Mouse (Mus musculus): ENCODE data around the gene Ttll3. TPM values are rescaled to one million over a fixed set of nuclear protein-coding genes. Genes with fewer than 3 reads are reported as not detected.
A peak's percentile ranks its signal among the peaks of the same experiment; 100 is the strongest.

Ttll3 gene
- polyA plus RNA-seq (2017; shearing (Covaris generic)), result 10 to 100 TPM in 2 of 3 experiments, 1 to 10 TPM in 1; 6.6 to 18.5 (median 16.4) TPM

GRCm38 (mm10) chr6:113388960-113389359 is at the start of gene Ttll3:
TSS of gene Ttll3 (plus strand) at chr6:113389260.
- no peak for ATAC-seq

- ATAC-seq, result no peak
Observed at GRCm38 (mm10) chr6:113341574-113341973, 47.5 kb upstream of the Ttll3 start.

- no peak for ATAC-seq
Observed at GRCm38 (mm10) chr6:113342297-113342696, 46.8 kb upstream of the Ttll3 start.

GRCm38 (mm10) chr6:113343177-113344092 is 45.6 kb upstream of the Ttll3 start, which contains the start of gene Camk1:
TSS of gene Camk1 (minus strand) at chr6:113343984.
- peak; percentile 50 for ATAC-seq

GRCm38 (mm10) chr6:113344321-113344720 is 44.7 kb upstream of the Ttll3 start:
- no peak for ATAC-seq

GRCm38 (mm10) chr6:113346897-113347296 is 42.2 kb upstream of the Ttll3 start:
- no peak for ATAC-seq

GRCm38 (mm10) chr6:113350538-113350937 is 38.5 kb upstream of the Ttll3 start:
- no peak for ATAC-seq

GRCm38 (mm10) chr6:113351161-113351560 is 37.9 kb upstream of the Ttll3 start:
- ATAC-seq, result no peak

GRCm38 (mm10) chr6:113351653-113352052 is 37.4 kb upstream of the Ttll3 start:
- no peak for ATAC-seq

- ATAC-seq, result no peak
Observed at GRCm38 (mm10) chr6:113352820-113353219, 36.2 kb upstream of the Ttll3 start.

- no peak for ATAC-seq
Observed at GRCm38 (mm10) chr6:113353696-113354095, 35.4 kb upstream of the Ttll3 start.

- ATAC-seq, result no peak
Observed at GRCm38 (mm10) chr6:113361476-113361875, 27.6 kb upstream of the Ttll3 start.

GRCm38 (mm10) chr6:113362241-113362640 is 26.8 kb upstream of the Ttll3 start:
- no peak for ATAC-seq

GRCm38 (mm10) chr6:113364518-113365135 is 24.4 kb upstream of the Ttll3 start:
- ATAC-seq, result no peak

GRCm38 (mm10) chr6:113366639-113367038 is 22.4 kb upstream of the Ttll3 start:
- no peak for ATAC-seq

GRCm38 (mm10) chr6:113367574-113367973 is 21.5 kb upstream of the Ttll3 start:
- ATAC-seq, result no peak

- no peak for ATAC-seq
Observed at GRCm38 (mm10) chr6:113368124-113368523, 20.9 kb upstream of the Ttll3 start.

GRCm38 (mm10) chr6:113368577-113368976 is 20.5 kb upstream of the Ttll3 start:
- ATAC-seq, result no peak

- ATAC-seq, result no peak
Observed at GRCm38 (mm10) chr6:113370194-113370929, 18.7 kb upstream of the Ttll3 start.

GRCm38 (mm10) chr6:113373491-113373890 is 15.6 kb upstream of the Ttll3 start:
- ATAC-seq, result no peak

GRCm38 (mm10) chr6:113377172-113377495 is 11.9 kb upstream of the Ttll3 start:
- ATAC-seq, result no peak

GRCm38 (mm10) chr6:113377496-113378385 is 11.3 kb upstream of the Ttll3 start, which contains the start of the genes Tada3 and Arpc4:
TSS of gene Tada3 (minus strand) at chr6:113377883.
TSS of gene Arpc4 (plus strand) at chr6:113378115.
- peak; percentile 85 for ATAC-seq
